Mouse (Mus musculus): ENCODE data around the gene Chdh.

The Chdh gene

DNA sequence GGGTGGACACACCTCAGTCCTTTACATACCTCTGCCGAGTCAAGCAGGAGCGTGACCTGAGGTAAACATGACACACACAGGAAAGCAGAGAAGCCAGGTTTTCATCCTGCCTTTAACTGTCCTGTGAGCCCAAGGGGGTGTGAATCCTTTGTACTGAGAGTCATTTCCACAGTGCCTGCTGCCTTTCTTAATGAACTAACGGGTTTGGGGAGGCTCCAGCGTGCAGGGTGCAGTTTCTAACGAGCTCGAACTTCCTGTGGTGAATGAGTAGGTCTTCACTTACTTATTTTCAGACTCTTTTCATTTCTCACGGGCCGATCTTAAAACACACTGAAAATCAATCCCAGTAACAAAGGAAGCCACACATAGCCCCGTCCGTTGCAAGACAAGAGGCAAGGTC is 5.7 kb downstream of the Chdh start:
- no peak for DNase-seq (ENCODE audit: low read depth)

DNA sequence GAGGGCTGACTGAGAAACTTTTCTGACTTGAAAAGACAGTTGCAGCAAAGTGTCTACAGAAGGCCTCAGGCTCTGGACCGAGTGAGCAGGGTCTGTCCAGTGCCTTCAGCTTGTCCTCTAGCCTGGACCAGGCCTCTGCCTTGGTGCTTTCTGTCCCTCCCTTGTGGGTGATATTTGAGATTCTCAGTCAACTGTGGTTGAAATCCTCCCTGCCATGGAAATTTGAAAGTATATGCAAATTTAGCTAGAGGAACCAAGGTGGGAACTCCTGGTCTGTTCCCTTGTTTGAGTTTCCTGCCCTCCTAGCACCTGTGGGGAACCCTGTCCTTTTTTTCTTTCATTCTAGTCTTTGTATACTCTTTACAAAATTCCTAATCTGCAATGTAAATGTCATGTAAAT is 6.2 kb downstream of the Chdh start:
- no peak for DNase-seq (ENCODE audit: low read depth)

DNA sequence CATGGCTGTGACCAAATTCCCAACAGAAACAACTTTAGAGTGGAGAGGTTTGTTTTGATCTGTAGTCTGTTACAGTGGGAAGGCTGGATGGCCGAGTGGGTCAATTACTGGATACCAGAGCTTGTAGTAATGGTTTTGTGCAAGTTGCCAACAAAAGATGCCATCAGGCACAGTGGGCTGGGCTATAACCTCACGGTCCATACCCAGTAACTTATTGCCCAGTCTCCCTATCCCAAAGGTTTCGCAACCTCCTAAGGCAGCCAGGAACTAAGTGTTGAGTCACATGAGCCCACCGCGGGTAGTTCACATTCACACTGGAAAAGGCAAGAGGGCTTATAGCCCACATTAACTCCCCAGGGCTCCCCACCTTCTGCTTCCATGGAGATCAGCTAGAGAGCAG is 7.8 kb downstream of the Chdh start:
- DNase-seq (ENCODE audit: low read depth): peak; percentile 56

DNA sequence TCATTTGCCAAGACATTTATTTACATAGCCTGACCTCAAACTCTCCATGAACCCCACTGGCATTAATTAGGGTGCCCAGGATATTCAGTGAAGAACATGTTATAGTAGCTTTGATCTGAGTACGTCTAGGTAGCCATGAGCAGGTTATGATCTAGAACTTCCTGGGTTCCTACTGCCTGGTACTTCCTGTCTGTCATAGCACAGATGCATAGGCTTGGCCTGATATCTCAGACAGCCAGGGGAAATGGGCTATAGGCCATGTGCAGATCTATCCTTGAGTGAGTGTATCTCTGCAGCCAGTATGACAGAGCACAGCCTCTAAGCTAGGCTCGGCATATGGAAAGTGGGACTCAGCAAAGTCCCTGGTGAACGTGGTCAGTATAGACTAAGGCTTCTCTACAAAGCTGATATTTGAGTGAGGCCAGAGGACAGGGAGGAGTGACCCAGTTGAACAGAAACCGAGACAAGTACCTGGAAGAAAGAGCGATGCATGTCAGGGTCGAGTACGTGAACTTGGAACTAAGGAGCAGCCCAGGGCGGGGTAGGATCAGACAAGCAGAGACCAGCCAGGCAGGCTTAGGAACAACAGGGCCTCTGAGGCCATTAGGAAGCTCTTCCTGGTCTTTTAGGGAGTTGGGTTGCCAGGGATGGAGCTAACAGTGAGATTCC is 9.1 kb downstream of the Chdh start:
- DNase-seq (ENCODE audit: low read depth): no peak

DNA sequence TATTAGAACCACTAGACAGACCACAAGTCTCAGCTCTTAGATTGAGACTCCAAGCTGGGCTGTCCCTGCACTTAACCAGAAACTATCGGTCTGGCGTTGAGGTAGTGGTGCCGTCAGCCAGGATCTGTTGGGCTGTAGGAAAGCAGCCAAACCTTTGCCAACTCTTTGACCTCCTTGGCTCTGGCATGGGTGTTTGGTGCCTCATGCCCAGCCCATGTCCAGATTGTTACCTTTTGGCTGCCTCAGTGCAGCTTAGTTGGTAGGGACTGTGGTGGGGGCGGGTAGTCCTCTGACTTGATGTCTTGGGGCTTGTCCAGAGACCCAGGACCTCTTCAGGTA is 9.6 kb downstream of the Chdh start:
- no peak for DNase-seq (ENCODE audit: low read depth)

DNA sequence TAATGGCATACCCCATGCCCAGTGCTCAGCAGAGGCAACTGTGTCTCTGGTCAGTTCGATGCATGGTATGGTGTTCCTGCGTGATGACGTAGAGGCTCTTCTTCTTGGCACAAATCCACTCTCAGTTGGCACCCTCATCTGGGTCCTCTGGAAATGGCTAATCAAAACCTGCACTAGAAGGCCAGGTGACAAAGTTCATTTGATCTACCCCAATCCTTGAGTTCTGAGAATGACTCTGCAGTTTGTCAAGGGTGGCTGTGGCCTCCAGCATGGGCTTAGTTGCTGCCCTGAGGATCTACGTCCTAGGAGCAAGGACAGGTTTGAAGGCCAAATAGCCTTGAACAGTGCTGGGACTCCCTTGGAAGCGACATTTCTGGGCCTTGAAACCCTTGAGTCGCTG is 10.0 kb downstream of the Chdh start:
- DNase-seq (ENCODE audit: low read depth): no peak

DNA sequence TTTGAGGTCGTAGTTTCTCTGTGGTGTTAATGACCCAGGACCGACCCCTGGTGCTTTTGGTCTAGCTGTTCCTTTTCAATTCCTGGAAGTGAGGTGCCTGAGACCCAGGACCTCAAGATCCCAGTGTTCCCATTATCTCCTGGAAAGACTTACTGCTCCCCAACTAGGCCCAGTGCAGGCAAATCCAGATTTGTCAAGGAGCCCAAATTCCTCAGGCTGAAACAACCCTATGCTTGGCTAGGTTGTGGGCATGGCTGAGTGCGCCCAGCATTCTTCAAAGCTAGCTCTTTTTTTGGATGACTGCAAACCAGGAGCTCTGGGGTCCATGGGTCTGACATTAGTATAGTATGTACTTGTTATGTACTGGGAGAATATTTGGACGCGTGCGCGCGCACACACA is 10.6 kb downstream of the Chdh start:
- DNase-seq (ENCODE audit: low read depth): peak; percentile 5

DNA sequence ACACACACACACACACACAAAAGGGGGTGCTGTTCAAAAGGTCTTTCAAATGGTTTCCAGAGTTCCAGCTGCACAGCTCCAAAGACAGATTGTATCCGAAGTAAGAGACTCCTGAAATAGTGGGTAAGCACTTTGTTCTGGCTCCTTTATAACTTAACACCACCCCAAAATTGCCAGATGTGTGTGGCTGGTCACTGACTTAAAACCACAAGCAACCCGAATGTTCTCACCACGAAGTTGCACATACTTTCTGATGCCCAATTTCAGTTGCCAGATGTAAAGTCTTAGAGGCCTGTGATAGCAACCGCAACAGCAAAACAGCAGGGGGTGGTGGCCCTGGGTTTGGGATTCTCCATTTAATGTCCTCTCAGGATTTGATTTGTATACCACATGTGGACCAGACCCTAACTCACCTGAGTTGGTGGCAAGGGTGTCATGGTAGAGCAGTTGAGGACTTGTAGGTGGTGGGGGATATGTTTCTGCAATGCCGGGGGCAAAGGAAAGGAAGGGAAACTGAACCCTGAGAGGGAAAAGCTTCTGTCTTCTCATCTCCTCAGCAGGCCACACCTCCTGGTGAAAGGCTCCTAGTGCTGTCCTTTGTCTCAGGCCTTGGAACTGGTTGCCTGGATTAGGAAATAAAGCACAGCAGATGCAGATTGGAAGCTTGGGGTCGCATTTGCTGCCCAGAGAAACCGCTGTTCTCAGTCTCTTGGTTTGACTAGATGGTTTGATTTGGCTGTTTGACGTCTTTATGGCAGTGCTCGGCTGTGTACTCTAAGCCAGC is 11.2 kb downstream of the Chdh start:
- DNase-seq (ENCODE audit: low read depth): no peak

DNA sequence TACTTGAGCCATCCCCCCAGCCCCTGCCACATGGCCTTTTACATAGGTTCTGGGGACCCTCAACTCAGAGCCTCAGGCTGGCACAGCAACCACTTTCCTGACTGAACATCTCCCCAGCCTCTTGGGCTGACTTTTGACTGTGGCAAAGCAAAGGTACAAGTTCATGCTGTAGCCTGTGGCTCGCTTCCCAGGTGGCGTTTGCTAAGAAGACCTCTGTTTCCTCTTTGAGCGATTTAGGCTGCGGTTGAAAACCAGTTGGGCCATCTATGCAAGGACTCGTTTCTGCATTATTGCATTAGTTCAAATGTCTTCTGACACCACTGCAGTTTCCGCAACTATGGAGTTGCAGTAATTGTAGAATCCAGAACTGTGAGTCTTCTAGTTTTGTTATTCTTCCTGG is 13.6 kb downstream of the Chdh start:
- DNase-seq (ENCODE audit: low read depth): no peak

DNA sequence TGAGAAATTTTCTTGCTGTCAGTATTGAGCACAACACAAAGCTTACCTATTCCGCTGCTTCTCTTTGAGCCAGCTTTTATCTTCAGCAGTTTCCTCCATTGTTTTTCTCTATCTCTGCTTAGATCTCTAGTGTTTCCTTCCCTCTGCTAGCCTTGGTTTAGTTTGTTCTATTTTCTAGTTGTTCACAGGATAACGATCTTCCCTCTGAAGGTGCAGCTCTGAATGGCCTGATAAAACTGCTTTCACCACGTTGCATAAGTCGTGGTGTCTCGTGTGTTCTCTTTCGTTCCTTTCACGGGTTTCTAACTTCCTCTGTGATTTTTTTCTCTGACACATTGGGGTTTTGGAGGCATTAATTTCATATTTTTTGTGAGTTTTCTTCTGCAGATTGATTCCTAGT is 15.6 kb downstream of the Chdh start:
- DNase-seq (ENCODE audit: low read depth): no peak

DNA sequence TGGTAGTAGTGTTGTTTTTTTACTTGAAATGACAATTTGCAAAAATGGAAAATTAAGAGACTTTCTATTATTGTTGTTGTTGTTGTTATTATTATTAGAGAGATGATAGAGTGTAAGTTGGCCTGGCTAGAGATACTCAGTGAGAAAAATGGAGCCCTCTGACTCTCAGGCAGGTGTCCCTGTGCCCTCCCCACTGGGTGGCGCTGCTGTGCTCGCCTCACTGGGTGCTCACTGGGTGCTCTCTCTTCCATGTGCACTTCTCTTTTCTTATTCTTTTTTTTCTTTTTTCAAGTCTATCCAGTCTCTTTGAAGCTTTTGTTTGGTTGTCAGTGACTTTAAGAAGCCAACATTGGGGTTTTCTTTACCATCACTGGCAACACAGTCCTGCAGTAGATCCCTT is 18.6 kb downstream of the Chdh start:
- DNase-seq (ENCODE audit: low read depth): peak; percentile 18

DNA sequence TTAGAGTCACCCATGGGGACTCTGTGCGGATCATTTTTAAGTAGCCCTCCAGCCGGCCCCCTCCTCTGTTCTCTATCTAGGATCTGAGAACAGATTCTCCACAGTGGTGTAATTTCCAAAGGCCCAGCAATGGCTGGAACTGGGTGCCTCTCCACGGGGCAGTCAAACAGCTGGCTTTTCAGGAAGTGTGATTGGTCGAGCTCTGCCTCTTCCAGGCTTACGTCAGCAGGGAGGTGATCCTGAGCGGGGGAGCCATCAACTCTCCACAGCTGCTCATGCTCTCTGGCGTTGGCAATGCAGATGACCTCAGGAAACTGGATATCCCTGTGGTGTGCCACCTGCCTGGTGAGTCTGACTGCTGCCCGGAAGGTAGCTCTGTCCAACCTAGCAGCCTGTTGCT is 24.6 kb downstream of the Chdh start:
- no peak for DNase-seq (ENCODE audit: low read depth)

DNA sequence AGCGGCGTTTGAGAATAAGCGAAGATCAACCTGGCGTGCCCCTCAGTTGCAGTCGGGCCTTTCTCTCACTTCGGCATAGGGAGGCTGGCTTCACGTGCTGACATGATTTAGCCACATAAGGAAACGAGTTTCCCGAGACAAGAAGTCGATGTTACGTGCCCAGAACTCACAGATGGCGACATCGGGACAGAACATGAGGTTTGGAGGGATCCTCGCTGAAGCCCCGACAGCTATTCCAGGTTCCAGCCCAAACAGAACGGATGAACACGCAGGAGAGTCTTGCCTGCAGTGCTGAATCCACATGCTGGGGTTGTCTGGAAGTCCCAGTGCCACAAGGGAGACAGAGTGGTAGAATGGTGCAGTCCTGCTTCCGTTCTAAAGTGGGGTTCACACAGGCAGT is 29.6 kb downstream of the Chdh start:
- DNase-seq (ENCODE audit: low read depth): no peak

DNA sequence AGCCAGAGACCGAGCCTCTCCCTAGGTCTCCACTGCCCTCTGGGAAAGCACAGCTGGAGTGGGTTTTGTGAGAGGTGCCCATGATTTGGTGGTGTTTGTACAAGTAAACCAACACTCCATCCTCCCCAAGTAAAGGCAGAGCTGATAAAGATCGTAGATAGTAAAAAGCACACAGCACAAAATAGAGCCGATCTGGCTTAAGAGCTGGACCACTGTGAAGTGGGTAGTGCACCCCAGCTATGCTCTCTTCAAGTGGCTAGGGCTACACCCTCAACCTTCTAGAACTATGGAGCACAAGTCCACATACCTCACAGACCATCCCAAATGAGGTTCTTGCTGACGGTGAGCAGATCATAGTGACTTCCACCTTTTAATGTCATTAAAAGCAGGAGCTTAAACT is 30.6 kb downstream of the Chdh start:
- no peak for DNase-seq (ENCODE audit: low read depth)

DNA sequence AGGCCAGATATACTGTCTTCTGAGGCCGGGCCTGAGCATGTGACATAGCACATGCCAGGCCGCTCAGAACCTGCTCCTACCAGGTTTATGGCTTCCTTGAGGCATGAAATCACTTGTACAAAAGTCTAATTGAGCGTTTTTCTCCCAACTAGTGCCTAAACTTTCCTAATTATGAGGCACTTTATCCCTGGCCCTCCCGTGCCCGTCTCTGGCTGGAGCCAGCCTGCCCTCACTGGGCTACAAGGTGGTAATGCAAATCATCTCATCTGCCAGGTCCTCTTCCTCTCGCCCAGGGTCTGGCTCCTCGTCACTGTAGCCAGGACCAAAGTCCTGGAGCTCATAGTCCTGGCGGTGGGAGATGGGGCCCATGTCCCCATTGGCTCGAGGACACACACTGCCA is 33.0 kb downstream of the Chdh start:
- DNase-seq (ENCODE audit: low read depth): no peak

DNA sequence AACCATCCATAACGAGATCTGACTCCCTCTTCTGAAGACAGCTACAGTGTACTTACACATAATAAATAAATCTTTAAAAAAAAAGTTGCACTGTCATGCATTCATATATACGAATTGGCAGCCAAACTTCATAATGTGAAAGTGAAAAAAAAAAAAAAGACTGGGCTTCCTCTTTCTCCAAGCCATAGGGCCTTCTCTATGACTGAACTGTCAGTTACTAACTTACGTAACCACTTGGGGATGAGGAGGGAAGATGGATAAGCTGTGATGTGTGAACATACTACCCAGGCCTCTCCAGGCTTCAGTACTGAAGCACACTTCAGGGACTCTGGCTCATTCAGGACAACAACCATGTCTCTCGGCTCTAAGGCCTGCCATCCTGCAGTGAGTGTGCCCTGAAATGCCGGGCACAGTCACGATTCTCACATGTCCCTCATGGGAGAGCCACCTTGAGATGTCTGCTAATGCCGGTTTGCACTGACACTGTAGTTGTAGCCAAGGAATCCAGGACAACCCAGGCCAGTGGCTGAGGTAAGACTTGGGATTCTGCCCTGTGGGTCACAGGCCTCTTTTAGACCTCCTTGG is 34.6 kb downstream of the Chdh start:
- no peak for DNase-seq (ENCODE audit: low read depth)

DNA sequence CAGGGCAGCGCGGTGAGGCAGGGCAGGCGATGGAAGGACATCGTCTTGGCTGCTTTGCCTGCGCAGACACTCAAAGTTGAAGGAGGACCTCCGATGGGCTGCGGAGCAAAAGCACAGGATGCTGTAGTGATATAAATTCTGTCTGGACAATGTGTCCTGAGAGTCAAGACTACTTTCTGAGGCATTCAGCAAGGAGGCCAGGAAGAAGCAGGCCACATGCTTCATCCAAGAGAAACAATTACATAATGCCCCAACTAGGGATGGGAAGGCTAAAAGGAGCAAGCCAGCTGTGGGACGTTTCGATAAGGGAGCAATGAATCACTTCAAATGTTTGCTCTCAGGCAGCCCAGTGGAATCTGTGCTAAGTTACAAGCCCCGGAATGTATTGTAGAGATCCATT is 36.4 kb downstream of the Chdh start:
- DNase-seq (ENCODE audit: low read depth): no peak

DNA sequence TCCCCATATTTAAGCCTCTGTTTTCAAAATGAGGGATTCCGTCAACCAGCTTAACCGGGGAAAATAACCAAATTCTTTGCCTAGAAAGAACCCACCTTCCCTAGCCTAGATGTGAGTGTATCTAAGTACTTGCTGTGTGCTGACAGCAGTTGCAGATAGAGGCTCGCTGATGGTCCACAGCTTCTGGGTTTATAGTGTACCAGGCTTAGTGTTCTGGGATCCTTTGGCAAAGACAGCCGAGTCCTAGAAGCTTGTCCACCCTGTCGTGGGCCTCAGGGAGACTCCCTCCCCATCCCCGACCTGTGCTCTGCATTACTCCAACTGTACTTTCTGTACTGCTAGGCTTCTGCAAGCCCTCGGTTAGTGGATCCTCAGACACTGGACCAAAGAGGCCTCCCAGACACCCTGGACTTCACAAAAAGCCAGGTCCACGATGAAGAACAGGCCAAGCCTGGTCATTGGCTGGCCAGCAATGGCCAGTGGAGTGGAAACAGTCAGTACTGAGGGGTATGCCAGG is 36.9 kb downstream of the Chdh start:
- DNase-seq (ENCODE audit: low read depth): no peak

DNA sequence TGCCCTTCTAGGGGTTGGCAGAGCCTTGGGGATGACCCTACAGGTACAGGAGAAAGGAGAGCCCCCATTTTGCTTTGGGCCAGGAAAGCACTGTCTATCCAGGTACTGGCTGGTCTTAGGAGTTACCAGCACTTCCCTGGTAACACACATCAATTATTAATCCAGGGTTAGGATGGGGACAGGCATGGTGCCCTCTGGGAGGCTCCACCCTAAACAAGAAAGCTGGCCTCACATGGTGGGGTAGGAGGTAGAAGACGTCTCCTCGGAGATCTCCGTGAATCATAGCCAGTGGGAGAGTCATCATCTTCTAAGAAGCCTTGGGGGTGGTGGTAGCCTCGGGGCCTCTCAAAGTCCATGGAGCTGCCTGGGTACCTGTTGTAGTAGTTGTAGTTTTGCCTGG is 38.2 kb downstream of the Chdh start:
- DNase-seq (ENCODE audit: low read depth): no peak

DNA sequence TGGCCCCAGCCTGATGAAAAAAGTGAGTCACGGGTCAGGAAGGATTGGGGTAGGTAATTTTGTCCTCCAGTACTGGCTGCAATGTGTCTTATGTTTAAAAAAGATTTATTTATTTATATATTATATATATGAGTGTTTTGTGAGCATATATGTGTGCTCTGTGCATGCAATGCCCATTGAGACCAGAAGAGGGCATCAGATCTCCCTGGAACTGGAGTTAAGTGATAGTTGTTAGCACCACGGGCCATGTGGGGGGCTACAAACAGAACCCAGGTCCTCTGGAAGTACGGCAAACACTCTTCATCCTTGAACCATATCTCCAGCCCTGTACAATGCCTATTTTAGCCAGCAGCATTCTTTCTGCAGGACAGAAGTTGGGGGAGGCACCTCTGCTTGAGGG is 39.2 kb downstream of the Chdh start:
- no peak for DNase-seq (ENCODE audit: low read depth)

DNA sequence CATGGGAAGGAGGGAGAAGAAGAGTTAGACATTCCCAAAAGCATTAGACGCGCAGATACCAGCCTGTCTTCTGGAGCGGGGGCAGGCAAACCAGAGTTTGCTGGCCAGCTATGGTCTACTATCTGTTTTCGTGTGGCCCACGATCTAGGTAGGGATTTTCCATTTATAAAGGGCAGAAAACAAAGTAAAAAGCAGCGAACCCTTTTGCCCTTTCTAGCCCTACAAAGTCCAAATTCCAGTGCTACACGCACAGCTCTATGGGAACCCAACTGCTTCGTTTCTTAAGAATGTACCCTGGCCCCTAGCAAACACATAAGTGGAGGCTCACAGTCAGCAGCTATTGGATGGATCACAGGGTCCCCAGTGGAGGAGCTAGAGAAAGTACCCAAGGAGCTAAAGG is 41.5 kb downstream of the Chdh start:
- DNase-seq (ENCODE audit: low read depth): no peak

DNA sequence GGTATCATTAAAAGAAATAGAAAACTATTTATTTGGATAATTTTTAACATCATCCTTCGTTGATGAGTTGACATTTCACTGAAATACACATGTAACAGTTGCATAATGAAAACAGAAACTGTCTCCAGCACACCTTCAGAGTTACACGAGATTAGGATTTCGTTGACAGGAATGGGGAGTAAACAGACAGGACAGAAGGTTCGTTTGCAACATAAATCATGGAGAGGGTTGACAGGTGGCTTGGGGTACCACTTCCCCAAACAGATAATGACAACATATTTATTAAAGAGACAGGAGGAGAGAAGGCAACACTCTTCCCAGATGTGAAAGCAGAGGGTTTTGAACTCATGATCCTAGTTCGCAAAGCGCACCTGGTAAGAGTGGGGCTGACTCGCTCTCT is 46.1 kb downstream of the Chdh start:
- DNase-seq (ENCODE audit: low read depth): no peak

DNA sequence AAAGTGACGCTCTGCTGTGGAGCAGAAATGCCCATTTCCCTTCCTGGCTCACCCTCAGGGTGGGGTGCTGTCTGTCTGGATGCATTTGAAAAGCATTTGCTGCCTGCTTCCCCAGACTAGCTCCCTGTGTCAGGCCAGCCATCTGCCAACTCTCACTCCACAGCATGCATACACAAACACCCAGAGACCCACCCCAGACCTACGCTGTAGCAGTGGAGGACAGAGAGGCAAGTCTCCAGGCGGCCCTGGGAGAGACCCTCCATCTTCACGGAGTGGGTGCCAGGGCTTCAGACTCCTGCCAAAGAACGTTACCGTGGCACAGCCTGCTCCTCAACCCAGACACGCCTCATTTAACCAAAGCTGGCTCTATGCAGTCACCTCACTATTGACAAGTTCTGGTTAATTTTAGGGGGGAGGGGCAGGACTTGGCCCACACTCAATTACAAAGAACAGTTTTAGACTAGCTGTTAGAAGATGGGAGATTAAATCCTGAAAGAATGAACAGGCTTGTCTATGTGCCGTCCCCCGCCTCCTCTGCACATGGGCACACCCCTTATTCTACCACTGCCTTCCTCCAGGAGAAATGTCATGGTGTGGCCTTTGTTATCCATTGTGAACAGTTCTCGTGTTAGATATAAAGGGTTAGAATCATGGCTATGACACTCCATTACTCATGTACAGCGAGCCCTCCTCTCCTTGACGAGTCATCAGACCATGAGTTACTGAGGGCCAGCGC is 47.4 kb downstream of the Chdh start:
- no peak for DNase-seq (ENCODE audit: low read depth)

All from NIH3T3 (cell line).